Comparison of ENCODE assay signal across 10 mouse cellular contexts in the genomic region with DNA sequence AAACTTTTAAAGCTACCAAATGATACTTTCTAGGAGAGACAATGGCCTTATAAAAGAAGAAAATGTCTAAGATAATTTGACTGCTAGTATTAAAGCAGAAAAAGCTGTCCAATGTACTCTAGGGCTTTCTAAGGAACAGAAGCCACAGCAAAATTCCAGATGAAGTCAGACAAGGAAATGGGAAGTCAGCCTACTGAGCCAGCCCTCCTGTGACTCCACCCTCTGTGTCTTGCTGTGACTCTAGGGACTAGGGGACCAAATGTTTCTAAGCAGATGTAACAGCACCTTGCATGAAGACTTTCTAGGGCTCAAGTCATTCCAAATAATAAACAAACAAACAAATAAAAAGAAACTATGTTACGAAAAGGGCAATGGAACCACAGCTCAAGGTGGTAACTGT.
A peak's percentile ranks its signal among the peaks of the same experiment; 100 is the strongest.
DNase-seq lines count a peak whose midpoint lies in the region; ATAC-seq lines count a peak whose summit lies in the region.
"Had no signal": no experiment of that assay in that cellular context is flagged by ENCODE, and none has a peak within 500 bp of the region (broad histone marks: within the 10 kb centered on the region; RNA-seq: fewer than 3 reads in every experiment).

No protein-coding gene starts in this region.

- 49% methylated on average over 1 of the region's 1 CpGs for WGBS in forebrain, embryonic 15.5 days
- WGBS in midbrain, embryonic 13.5 days, result 55% methylated on average over 1 of the region's 1 CpGs

- peak; percentile 65 for ATAC-seq in forebrain, embryonic 15.5 days (replicated peaks)
- ATAC-seq in midbrain, embryonic 13.5 days, result 0 out of 2 replicates have a peak, but pooled peaks have one; percentile 55

- H3K4me2 ChIP-seq in forebrain, embryonic 15.5 days (replicated peaks), result peak overlapping the region; percentile 41; the same call in 1 of the 2 replicates
- 0 out of 2 replicates have a peak overlapping the region, but pooled peaks have one; percentile 23 for H3K4me2 ChIP-seq in midbrain, embryonic 13.5 days (replicated peaks)
- H3K4me2 ChIP-seq: lung, embryonic 15.5 days had no signal

- no peaks in the 10 kb centered on the region for H3K27me3 ChIP-seq in forebrain, embryonic 15.5 days
- no peaks in the 10 kb centered on the region for H3K27me3 ChIP-seq in midbrain, embryonic 13.5 days
- H3K27me3 ChIP-seq: lung, embryonic 15.5 days had no signal

- H3K36me3 ChIP-seq in forebrain, embryonic 15.5 days, result no peaks in the 10 kb centered on the region
- no peaks in the 10 kb centered on the region for H3K36me3 ChIP-seq in midbrain, embryonic 13.5 days
- H3K36me3 ChIP-seq: lung, embryonic 15.5 days had no signal

- H3K9ac ChIP-seq in forebrain, embryonic 15.5 days (replicated peaks), result no peak overlapping the region
- H3K9ac ChIP-seq in midbrain, embryonic 13.5 days (replicated peaks), result no peak overlapping the region
- H3K9ac ChIP-seq: lung, embryonic 15.5 days had no signal

- intact Hi-C loops in heart, postnatal 25 days (cut with DNase I), result loop anchor here (10.0 kb wide), 1 partner anchor 141 kb away; no protein-coding TSS in a partner anchor

- H3K4me3 ChIP-seq in forebrain, embryonic 15.5 days, result no peak overlapping the region
- no peak overlapping the region for H3K4me3 ChIP-seq in midbrain, embryonic 13.5 days (replicated peaks)
- H3K4me3 ChIP-seq: lung, embryonic 15.5 days had no signal

- H3K4me1 ChIP-seq in forebrain, embryonic 15.5 days, result peaks cover 63% of the 10 kb centered on the region
- peaks cover 49% of the 10 kb centered on the region for H3K4me1 ChIP-seq in midbrain, embryonic 13.5 days (replicated peaks)

- no peaks in the 10 kb centered on the region for H3K9me3 ChIP-seq in forebrain, embryonic 15.5 days
- H3K9me3 ChIP-seq in midbrain, embryonic 13.5 days, result no peaks in the 10 kb centered on the region
- H3K9me3 ChIP-seq: lung, embryonic 15.5 days had no signal

- DNase-seq in heart, adult 18-20 months, result peak; percentile 20 to 32
- no peak for DNase-seq in heart, postnatal 25 days (ENCODE audit: low spot score)
- peak; percentile 80 for DNase-seq in R1 (ENCODE audit: low read depth, low spot score)
- DNase-seq in urinary bladder, postnatal 10 days (ENCODE audit: low spot score), result no peak
- no peak for DNase-seq in left cerebral cortex, adult 11 months (ENCODE audit: low spot score)
- no peak for DNase-seq in embryo, embryonic 10.5 days (ENCODE audit: low spot score)
- DNase-seq: cerebellum, adult 2 months had no signal

- peak overlapping the region; percentile 92 for H3K27ac ChIP-seq in forebrain, embryonic 15.5 days (replicated peaks)
- H3K27ac ChIP-seq in midbrain, embryonic 13.5 days, result peak overlapping the region; percentile 88
- H3K27ac ChIP-seq: lung, embryonic 15.5 days had no signal

Comparison
In these comparisons a context has a peak if more than half of its experiments do, and no peak if none do; other contexts are left out.
1. DNase-seq: peak in heart, adult 18-20 months (2 of 2) and R1 (single experiment); none in heart, postnatal 25 days (single experiment), urinary bladder, postnatal 10 days (single experiment), left cerebral cortex, adult 11 months (single experiment) and embryo, embryonic 10.5 days (single experiment).